Mouse (Mus musculus) MEL-GATA-1-ER (cell line): ENCODE results near the gene Mtcp1.

ENCODE experiments used
- DNase-seq: peaks from one replicate; pipeline ENCODE4 v3.0.0-alpha.2; 2012; ENCODE audit warnings: low read depth; ENCODE audit errors: extremely low read depth

Mtcp1 gene

DNA sequence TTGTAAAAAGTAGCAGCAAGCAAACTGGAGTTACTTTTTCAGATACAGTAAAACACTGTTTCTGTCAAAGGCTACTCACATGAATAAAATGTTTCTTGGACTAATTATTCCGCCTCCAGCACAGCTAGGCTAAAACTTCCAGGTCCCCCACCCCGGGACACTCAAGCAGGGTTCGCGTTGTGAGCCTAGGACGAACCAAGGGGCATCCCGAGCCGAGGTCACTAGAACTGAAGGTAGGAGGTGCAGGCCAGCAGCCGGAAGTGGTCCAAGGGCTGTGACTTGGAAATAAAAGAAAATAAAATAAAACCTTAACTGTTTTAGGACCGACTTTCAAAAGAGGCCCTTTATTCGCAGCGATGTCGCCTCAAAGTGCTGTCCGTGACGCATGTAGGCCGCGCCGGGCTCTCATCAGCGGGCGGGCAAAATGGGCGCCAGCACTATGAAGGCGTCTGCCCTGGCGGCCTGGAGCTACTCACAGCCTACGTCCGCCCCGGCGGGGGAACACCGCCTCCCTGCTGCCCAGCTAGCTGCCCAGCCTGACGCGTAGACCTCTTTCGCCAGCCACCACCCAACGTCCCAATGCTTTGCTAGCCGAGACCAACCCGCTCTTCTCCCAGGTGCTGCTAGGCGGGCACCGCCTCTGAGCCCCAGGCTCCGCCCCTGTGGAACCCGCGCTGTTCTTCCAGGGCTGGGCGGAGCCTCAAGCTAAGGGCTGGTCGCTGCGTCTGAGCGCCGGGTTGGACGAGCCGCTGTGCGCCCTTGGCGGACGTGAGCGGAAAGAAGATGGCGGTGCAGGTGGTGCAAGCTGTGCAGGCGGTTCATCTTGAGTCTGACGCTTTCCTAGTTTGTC lies at the start of gene Mtcp1, which contains the start of the genes Cmc4 and Brcc3:
Gene Mtcp1, minus strand, starts transcription at position 653 of the 850 bp plus-strand sequence.
Gene Cmc4, minus strand, starts transcription at position 649 of the 850 bp plus-strand sequence.
Gene Brcc3, plus strand, starts transcription at position 693 of the 850 bp plus-strand sequence.
- peak; percentile 83 for DNase-seq

DNA sequence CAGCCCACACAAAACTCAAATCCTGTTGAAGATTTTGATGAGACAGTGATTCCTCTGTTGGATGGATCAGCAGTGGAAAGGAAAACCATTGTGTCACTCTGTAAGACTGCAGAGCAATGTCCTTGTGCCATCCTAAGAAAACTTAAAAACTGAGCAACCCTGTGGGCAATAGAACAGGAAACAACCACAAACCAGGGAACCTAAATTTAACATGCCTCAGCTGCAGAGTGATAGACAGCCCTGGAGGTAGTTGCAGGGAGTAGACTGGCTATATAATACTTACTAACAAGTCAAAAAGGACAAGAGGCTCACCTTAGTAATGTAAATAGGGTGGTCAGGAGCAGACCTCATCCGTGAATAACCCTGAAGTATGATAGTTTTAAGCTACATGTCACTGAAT lies 38.2 kb upstream of the Mtcp1 start:
- DNase-seq = no peak

GRCm38 (mm10) chrX:75409711-75410110 lies 6.7 kb downstream of the Mtcp1 start:
- no peak for DNase-seq

GRCm38 (mm10) chrX:75403350-75403749 lies 13.0 kb downstream of the Mtcp1 start:
- DNase-seq = no peak

GRCm38 (mm10) chrX:75402668-75403067 lies 13.7 kb downstream of the Mtcp1 start:
- peak; percentile 77 for DNase-seq

- DNase-seq = no peak
These were observed 16.9 kb downstream of the Mtcp1 start for GRCm38 (mm10) chrX:75399471-75399870.

- DNase-seq = peak; percentile 83
These were observed 34.1 kb downstream of the Mtcp1 start, which contains the start of the genes Fundc2 and F8 for GRCm38 (mm10) chrX:75382195-75382771. Gene Fundc2 (plus strand): TSS chrX:75382399. Gene F8 (minus strand): TSS chrX:75382615.

- no peak for DNase-seq
These were observed 34.7 kb downstream of the Mtcp1 start for GRCm38 (mm10) chrX:75381699-75382098.

GRCm38 (mm10) chrX:75381176-75381575 lies 35.2 kb downstream of the Mtcp1 start:
- DNase-seq = no peak

DNA sequence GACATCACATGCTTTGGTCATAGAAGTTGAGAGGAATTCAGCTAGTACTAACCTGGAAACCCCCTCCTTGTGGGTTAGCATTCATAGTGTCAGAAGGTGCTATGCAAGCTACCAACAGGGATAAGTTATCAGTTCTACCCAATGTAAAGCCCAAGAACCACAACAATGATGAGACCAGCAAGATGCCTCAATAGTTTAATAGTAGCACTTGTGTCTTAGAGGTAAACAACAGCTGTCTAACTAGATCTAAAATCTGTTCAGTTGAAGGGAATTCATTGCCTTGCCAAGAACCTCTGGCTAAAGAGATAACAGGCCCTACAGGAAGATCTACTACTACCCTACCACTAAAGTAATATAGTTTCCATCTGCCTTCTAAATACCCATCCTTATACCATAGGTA lies 39.6 kb downstream of the Mtcp1 start:
- DNase-seq = peak; percentile 23

GRCm38 (mm10) chrX:75372666-75373425 lies 43.5 kb downstream of the Mtcp1 start:
- no peak for DNase-seq

- peak; percentile 30 for DNase-seq
These were observed 46.2 kb downstream of the Mtcp1 start for GRCm38 (mm10) chrX:75370197-75370596.
